Mouse (Mus musculus) C2C12 (cell line): ENCODE measurements around the gene Prdm10.
A peak's percentile ranks its signal among the peaks of the same experiment; 100 is the strongest.

Experiments
- CEBPB ChIP-seq: IDR thresholded peaks from one replicate; pipeline ENCODE4 v1.6.1; 2011; ENCODE audit warnings: low read depth, mild to moderate bottlenecking, control low read depth, moderate library complexity
- CTCF ChIP-seq: IDR thresholded peaks from one replicate; pipeline ENCODE4 v1.5.1; 2011; ENCODE audit not compliant: control insufficient read depth, insufficient read depth, insufficient read length
- MAX ChIP-seq: IDR thresholded peaks from one replicate; pipeline ENCODE4 v1.6.1; 2011; ENCODE audit warnings: mild to moderate bottlenecking, control low read depth
- MYOD1 ChIP-seq: IDR thresholded peaks from one replicate; pipeline ENCODE4 v1.6.1; 2011; ENCODE audit warnings: low read depth; ENCODE audit not compliant: control insufficient read depth, insufficient read length
- MYOG ChIP-seq: IDR thresholded peaks from one replicate; pipeline ENCODE4 v1.6.1; 2011; ENCODE audit not compliant: control insufficient read depth, insufficient read length; ENCODE audit errors: extremely low read depth
- USF1 ChIP-seq: IDR thresholded peaks from one replicate; pipeline ENCODE4 v1.6.1; 2011; ENCODE audit warnings: low read depth, mild to moderate bottlenecking, control low read depth, moderate library complexity

GRCm38 (mm10) chr9:31279885-31280365, 413 bp upstream of the Prdm10 start:
- TF ChIP-seq CTCF (no peak), MYOD1 (no peak), MYOG (no peak), CEBPB (no peak), USF1 (no peak), MAX (peak; percentile 19)
